Mouse (Mus musculus): ENCODE results near the gene Ece1.

DNA sequence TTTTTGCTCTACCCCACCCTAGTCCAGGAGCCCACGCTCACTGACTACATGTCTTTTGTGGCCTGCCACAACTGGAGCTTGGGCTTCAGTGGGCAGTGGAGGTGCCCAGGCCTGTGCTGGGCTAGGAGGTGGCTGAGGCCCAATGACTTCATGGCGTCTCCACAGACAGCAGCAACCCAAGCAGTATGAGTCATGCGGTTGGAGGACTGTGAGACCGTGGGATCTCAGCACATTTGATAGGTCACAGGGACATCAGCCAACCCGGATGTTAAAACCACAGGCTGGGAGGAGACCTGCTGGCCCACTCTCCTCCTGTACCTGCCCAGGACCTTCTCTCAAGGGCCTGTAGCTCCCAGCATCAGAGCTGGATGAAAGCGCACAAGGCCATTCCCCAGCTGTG lies 8.2 kb upstream of the Ece1 start:
- TF ChIP-seq CTCF (conservative IDR thresholded peaks at IDR 0.05; ENCODE audit: low read length) (no peak), NANOG (IDR thresholded peaks at IDR 0.05; ENCODE audit: borderline replicate concordance, low read length) (no peak), POU5F1 (IDR thresholded peaks at IDR 0.05; ENCODE audit: borderline replicate concordance, low read length) (no peak)
